Mouse (Mus musculus) kidney, adult 2 months (tissue): ENCODE data around the gene Slc35e2.

Experiments
- CTCF ChIP-seq: fragments of 200-500 bp; conservative IDR thresholded peaks from 2 replicates; pipeline ENCODE4 v1.5.1; 2011; ENCODE audit warnings: low read depth, mild to moderate bottlenecking, control low read depth, low read length, moderate library complexity, mixed read lengths; ENCODE audit not compliant: insufficient read depth, insufficient read length
- POLR2A ChIP-seq: fragments of 200-500 bp; IDR thresholded peaks from one replicate; pipeline ENCODE4 v1.6.1; 2011; ENCODE audit warnings: low read depth, low read length, control low read depth

DNA sequence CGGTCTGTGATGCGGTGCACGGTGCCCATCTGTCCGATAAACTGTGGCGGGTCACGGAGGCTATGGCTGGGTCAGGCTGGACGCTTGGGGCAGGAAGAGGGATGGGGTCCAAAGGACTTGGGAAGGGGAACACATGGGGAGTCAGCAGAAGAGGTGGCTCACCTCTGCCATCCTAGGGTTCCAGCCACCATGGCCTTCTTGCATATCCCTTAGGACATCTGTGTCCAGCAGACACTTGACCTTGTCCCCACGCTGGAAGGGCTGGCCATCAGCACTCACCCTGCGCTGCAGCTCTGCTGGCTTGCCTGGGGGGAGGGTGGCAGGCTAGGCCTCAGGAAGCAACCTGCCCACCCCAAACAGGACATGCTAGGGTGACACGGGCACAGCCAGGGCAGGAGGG is 57.7 kb downstream of the Slc35e2 start:
- TF ChIP-seq POLR2A: no peak
- no peak for TF ChIP-seq CTCF
